Mouse (Mus musculus): ENCODE measurements around the gene Tmem9b.

GRCm38 (mm10) chr7:109754034-109754433, 1.4 kb upstream of the Tmem9b start:
- no peak for TF ChIP-seq CTCF (IDR thresholded peaks at IDR 0.05; ENCODE audit: control insufficient read depth, insufficient read depth, insufficient read length)
- no peak for TF ChIP-seq MYOG (IDR thresholded peaks at IDR 0.05; ENCODE audit: control insufficient read depth, extremely low read depth, insufficient read length)
- TF ChIP-seq CEBPB (IDR thresholded peaks at IDR 0.05; ENCODE audit: low read depth), result no peak
- no peak for TF ChIP-seq FOSL1 (IDR thresholded peaks at IDR 0.05; ENCODE audit: insufficient read depth, low read length, poor library complexity, severe bottlenecking)
- no peak for TF ChIP-seq MAX (IDR thresholded peaks at IDR 0.05)
- TF ChIP-seq USF1 (IDR thresholded peaks at IDR 0.05; ENCODE audit: low read depth), result no peak

All from C2C12 (cell line).